Mouse (Mus musculus) CD4-positive, CD25-positive, alpha-beta regulatory T cell, adult 4 months (primary cell): ENCODE results near the gene Tex35. TPM values are rescaled to one million over a fixed set of nuclear protein-coding genes. Genes with fewer than 3 reads are reported as not detected.

Experiments
- ATAC-seq: one replicate; pipeline ENCODE4 v1.8.0; 2017
- polyA plus RNA-seq, 2 experiments: library from polyadenylated mRNA; unstranded; fragments of 100-300 nt; shearing (Covaris generic); gene quantifications; one replicate each; pipeline ENCODE4 v1.2.1; 2017

Tex35 gene
- polyA plus RNA-seq, 2 experiments from 2014 or later = 0.50 TPM; not detected in 1

DNA sequence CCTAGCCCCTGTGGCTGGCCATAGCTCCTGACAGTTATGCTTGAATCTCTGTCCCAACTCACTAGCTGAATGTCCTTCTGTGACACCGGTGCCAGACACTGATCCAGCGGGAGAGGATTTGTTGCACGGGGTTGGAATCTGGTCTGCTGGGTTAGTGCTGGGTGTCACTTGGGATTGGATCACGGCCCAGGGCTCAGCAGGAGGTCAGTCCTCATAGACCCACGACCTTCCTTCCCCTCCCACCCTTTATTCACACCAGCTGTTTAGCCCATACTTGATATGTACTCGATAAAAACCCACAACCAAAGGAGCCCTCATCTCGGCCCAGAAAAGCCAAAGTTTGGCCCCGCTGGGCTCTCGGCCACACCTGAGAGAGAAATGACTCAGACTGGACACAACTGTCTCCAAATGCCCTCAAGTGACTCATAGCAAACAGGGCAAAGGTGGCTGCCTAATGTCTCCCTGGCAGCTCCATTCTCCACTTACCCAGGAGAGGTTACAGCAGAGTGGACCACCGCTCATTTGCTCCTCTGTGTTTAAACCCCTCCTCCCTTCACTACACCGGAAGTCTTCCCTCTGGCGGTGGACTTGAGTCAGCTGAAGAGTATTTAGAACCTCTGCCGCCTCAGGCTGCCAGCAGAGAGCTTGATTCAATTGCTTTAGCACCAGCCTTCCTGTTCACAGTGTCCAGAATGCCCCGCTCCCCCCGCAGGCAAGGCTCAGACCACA lies 27.2 kb downstream of the Tex35 start:
- no peak for ATAC-seq

DNA sequence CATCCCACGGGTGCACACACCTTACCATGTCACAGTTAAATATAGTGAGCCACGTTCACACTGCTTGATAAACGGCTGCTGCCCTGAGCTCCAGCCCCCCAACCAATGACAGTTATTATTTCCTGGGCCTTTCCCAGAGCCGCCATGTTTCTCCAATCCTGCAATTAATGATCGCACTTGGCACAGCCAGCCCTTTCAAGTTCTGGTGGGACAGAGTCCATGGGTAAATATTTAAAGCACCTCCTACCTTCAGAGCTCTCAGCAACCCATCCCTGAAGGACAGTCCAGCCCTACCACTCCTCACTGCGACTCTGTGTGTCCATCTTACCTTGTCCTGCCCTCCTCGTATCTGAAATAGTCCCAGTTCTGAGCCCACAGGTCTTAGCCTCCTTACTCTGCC lies 28.4 kb downstream of the Tex35 start:
- ATAC-seq = no peak

DNA sequence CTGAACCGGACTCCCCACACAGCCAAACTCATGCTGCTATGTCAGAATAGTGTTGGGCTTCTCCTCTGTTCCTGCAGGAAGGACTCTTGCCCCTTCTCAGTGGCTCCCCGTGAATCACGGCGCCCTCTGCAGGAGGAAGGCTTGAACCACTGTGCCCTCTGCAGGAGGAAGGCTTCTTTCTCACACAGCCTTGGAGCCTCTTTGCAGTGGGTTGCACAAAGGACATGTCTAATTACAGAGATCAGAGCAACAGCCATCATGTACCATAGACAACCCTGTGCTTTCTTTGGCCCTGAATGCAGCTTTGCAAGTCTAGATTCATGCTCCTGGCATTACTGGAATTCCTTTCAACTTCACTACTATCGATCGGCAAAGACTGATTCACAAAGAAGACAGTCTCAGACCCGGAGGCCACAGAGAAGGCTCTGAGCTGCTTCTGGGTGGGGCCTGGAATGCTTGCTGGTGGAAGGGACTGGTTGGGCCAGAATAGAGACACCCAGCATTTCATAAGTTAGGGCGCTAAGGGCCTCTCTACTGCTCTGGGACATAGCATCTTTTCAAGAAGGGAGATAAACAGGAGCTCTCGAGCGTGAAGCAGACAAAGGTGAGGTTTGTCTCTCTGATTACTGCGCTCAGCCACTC lies 29.0 kb downstream of the Tex35 start:
- ATAC-seq = no peak

- ATAC-seq = peak; percentile 83
Measured at GRCm38 (mm10) chr1:157076781-157077705, 31.4 kb downstream of the Tex35 start.

GRCm38 (mm10) chr1:157076257-157076656 lies 32.2 kb downstream of the Tex35 start:
- ATAC-seq = peak; percentile 69

- ATAC-seq = no peak
Measured at GRCm38 (mm10) chr1:157074937-157075336, 33.5 kb downstream of the Tex35 start.

GRCm38 (mm10) chr1:157074371-157074770 lies 34.1 kb downstream of the Tex35 start:
- no peak for ATAC-seq

- ATAC-seq = no peak
Measured at GRCm38 (mm10) chr1:157073592-157073991, 34.9 kb downstream of the Tex35 start.

DNA sequence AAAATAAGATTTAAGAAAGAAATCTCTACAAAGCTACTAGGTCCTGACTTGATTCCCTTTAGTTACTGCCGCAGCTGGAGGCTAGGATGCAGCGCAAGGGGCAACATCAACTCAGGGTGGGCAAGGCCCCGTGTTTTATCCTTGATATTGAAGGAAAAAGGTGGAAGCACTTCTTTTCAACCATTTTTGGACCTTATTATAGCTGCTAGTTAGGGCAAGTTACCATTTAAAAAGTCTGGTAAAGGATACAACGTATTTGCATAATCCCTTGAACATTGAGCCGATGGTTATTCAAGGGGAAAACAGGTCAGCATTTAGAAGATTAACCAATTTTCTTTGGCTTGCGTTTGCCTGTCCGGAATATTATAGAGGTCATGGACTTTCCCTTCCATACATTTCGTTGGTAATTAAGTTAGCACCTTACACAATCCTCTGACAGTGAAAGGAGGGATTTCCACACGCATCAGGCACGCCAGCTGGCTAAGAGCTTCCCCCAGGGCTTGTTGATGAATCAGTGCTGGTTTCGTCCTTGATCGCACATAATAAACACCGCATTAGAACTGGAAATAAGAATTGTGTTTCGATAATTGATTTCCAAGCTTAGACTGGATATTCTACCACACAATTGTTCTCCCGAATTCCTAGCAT lies 39.2 kb downstream of the Tex35 start:
- no peak for ATAC-seq

GRCm38 (mm10) chr1:157068316-157068715 lies 40.2 kb downstream of the Tex35 start:
- no peak for ATAC-seq

- ATAC-seq = no peak
Measured at GRCm38 (mm10) chr1:157065819-157066730, 42.4 kb downstream of the Tex35 start.

GRCm38 (mm10) chr1:157063318-157064115 lies 45.0 kb downstream of the Tex35 start:
- ATAC-seq = no peak

DNA sequence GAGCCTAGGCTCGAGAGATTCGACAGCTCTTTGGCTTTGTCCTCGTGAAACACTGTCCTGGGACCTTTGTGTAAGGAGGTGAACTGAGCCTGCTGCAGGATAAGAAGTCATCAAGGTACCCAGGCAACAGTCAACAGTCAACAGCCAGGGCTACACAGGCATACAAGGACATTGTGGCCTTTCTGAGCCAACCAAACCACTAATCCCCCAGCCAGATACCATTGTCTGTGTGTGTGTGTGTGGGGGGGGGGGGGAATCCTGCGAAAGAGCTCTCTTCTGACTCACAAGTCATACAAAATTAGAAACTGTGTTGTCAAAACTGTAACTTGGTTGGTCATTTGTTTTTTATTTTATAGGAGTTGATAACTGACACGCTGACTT lies 46.0 kb downstream of the Tex35 start:
- ATAC-seq = no peak

- no peak for ATAC-seq
Measured at GRCm38 (mm10) chr1:157061800-157062444, 46.6 kb downstream of the Tex35 start.

GRCm38 (mm10) chr1:157061170-157061569 lies 47.3 kb downstream of the Tex35 start:
- no peak for ATAC-seq

GRCm38 (mm10) chr1:157060441-157061135 lies 47.9 kb downstream of the Tex35 start:
- ATAC-seq = no peak

DNA sequence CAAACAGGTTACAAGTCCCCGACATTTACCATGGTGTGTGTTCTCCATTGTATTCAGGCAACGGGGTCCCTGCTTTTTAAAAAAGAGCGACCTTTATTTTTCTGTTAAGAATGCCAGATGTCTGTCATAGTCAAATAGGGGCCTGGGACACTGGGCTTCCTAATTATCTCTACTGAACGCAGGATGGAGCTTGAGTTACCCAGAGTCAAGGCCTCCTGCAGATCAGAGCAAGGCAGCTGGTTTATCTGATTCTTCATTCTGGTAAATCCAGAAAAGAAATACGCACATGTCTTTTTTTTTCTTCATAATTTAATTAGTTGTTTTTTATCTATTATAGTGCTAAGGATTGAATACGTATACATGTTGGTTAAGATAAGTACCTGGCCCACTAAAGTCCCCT lies 52.6 kb downstream of the Tex35 start:
- ATAC-seq = no peak

- no peak for ATAC-seq
Measured at GRCm38 (mm10) chr1:157055288-157055831, 53.1 kb downstream of the Tex35 start.

- no peak for ATAC-seq
Measured at GRCm38 (mm10) chr1:157054659-157055058, 53.8 kb downstream of the Tex35 start.
